Mouse (Mus musculus) heart, postnatal 0 days (tissue): ENCODE measurements around the gene Hist1h4b.

Source experiments
- CTCF ChIP-seq: IDR thresholded peaks from 2 replicates; pipeline ENCODE4 v1.5.1; 2016; ENCODE audit warnings: antibody characterized with exemption, control low read depth, low read depth
- EP300 ChIP-seq: IDR thresholded peaks from 2 replicates; pipeline ENCODE4 v1.6.1; 2016; ENCODE audit warnings: antibody characterized with exemption, low read depth

- no peak for TF ChIP-seq CTCF
- TF ChIP-seq EP300 = no peak
These were observed 3.3 kb upstream of the Hist1h4b start for GRCm38 (mm10) chr13:23753314-23754078.
